Mouse (Mus musculus): ENCODE results near the gene Gltp.
A peak's percentile ranks its signal among the peaks of the same experiment; 100 is the strongest.

Gene Gltp

DNA sequence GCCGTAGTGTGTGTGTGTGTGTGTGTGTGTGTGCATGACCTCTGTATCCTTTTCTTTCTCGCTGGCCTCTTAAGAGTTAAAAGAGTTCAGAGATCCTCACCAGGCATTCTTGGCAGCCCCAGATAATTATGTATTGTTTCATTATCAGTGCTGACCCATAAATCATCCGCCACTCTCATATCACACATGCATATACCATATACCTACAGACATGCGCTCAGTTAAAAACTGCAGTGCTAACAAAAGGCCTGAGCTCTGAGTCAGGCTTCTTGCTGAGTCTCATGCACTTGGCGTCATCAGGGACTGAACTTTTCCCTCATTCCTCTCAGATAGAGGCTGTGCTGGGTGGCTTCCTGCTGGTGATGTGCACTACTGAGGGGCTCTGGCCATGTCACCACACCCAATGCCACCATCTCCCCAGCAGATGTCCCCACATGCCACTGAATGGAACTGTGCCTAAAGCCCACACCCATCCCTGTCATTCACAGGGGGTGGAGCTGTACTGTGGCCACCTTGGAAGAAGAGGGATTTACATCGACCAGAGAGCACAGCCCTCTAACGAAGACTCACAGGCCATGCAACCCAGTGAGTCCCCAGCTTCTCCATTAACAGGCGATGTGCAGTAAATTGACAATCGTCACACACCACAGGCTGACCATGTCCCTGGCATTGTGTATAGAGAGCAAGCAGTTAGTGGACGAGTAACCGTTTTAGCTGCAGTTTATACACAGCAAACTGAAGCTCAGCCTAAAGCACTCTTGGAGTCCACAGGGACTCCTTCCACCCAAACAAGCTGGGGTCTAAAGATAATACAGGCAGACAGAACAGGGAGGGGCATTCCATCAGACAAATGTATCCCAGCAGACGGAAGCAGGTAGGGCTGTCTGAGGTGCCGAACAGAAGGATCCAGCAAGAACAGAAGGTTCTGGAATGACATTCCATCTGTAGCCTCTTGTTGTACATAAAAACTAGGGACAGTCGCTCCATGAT is 11.9 kb upstream of the Gltp start:
- no peak for DNase-seq (ENCODE audit: low spot score)

DNA sequence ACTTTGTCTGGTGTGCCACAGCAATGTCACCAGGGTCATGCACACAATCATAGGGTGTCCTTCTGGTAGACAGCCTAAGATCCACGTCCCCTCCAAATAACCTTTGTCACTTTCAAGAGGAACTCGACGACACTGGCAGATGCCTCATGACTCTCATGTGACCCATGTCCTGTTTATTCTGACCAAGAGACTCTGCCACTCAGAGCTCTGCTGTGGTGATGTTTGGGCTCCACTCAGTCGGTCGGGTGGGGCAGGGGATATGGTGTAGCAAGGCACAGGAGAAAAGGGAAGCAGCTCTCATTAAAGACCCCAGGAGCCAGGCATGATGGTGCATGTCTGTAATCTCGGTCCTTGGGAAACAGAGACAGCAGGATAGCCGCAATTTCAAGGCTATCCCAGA is 8.2 kb upstream of the Gltp start:
- no peak for DNase-seq (ENCODE audit: low spot score)

DNA sequence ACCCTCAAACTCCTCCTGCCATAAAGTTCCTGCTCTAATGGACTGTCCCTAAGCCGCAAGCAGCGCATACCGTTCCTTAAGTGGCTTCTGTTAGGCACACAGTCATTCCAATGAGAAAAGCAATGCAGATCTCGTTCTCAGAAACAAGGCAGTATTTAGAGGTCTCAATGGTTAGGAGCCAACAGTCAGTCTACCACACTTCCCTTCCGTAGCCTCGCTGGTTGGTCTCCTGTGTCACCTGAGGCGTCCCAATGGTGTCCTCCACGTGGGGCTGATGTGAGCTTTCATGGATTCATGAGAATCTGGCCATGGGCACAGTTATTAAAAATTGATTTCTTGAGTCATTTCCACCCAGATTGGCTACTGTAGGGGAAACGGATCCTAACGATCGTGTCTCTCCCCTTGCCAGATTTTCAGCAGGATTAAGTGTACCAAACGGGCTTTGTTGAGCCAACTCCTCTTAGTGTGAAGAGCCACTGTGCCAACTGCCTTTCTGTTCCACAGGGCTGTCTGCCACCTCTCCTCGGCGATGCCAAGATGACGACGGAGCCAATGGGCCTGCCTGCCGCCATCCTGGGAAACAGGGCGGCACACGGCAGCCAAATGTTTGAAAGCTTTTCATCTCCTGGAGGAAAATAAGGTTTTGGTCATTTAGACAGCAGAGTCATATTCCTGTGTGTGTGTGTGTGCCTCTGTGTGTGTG is 7.4 kb upstream of the Gltp start:
- no peak for DNase-seq (ENCODE audit: low spot score)

DNA sequence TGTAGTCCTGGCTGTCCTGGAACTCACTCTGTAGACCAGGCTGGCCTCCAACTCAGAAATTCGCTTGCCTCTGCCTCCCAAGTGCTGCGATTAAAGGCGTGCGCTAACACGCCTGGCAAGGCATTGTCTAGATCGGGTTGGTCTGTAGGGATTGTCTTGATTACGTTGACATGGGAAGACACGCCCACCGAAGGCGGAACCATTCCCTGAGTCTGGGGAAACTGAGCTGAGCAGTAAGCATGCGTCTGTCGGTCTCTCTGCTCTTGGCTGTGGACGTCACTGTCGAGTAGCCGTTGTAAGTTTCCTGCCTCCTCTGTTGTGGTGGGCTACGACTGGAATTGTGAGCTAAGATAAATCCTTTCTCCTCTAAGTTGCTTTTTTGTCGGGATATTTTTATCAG is 6.2 kb upstream of the Gltp start:
- no peak for DNase-seq (ENCODE audit: low spot score)

DNA sequence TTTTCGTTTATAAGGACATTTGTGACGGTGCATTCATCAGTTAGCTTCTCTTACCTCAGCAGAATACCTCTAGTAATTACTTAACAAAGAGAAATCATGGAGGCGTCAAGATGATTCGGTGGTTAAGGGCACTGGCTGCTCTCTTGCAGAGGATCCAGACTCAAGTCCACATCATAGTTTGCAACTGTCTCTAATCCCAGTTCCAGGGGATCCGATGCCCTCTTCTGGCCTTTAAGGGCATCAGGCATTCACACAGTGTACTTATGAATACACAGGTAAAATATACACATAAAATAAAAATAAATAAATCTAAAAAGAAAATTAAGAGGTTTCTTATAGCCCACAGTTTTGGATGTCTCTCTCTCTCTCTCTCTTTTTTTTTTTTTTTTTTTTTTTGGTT is 5.0 kb upstream of the Gltp start:
- DNase-seq (ENCODE audit: low spot score): no peak

DNA sequence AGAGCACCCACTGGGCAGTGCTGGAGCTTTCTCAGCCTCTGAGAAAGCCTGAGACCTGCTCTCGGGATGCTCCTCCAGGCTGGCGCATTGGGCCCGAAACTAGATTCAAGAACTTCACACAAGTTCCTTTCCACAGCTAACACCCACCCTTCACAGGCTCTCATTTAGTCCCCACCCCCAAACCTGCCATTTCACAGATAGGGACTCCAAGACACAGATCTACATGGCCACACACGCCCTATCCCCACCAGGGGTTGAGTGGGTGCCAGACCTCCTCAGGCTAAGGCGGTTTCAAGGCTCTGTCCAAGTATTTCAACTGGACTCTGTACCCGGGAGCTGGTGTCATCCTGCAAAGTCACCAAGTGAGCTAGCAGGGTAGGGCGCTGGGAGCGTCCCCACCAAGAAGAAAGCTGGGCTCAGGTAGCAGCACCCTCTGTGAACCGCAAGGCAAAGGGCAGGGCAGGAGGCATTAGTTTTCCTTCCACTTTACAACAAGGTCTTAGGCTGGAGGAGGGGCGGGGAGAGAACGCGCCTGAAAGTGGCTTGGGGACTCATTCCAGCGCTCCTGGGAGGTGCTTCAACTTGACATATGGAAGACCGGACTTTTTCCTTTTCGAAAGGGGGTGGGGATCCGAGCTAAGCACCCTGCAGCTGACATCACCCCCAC is 951 bp downstream of the Gltp start:
- no peak for DNase-seq (ENCODE audit: low spot score)

DNA sequence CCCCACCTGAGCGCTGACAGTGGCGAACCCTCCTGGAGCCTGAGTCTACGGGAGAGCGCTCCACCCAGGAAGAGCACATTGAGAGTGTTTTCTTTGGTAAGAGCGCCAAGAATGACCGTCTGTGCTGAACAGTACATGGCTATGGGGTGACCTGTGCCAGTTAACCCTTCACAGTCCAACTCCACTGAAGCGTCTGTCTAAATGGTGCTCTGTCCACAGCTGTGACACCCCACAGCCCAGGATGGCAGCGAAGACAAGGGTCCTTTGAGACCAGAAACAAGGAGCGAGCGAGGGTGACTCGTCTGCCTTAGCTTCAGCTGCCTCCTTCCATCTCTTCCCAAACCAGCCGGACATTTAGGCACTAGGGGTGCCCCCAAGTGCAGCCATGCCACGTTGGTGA is 2.1 kb downstream of the Gltp start:
- DNase-seq (ENCODE audit: low spot score): no peak

DNA sequence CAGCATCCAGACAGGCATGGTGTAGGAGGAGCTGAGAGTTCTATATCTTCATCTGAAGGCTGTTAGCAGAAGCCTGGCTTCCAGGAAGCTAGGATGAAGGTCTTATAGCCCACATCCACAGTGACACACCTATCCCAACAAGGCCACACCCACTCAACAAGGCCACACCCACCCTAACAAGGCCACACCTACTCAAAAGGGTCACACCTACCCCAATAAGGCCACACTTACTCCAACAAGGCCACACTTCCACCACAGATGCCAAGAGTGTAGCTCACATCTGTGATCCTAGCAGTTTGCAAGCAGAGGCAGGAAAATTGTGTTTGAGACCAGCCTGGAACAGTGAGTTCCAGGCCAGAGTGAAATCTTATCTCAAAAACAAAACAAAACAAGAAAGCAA is 2.9 kb downstream of the Gltp start:
- DNase-seq (ENCODE audit: low spot score): no peak

DNA sequence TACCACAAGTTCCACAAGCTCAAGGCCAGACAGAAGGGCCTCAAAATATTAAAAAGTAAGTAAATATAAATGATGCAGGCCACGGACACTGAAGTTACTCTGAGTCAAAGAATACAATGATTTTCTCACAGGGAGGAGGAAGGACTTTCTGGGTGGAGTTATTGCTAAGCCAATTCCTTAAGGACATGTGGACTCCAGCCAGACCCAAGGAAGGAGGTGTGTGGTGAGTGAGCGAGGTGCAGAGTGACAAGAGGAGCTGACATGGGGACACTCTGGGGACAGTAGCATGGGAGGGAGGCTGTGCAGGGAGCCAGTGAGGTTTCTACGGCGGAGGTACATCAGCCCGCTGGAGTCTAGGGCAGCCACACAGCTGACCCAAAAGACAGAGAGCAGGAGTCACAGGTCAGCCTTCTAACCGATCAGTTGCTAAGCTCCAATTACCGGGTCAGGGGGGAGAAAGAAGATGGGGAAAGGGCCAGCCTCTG is 4.0 kb downstream of the Gltp start:
- DNase-seq (ENCODE audit: low spot score): no peak

DNA sequence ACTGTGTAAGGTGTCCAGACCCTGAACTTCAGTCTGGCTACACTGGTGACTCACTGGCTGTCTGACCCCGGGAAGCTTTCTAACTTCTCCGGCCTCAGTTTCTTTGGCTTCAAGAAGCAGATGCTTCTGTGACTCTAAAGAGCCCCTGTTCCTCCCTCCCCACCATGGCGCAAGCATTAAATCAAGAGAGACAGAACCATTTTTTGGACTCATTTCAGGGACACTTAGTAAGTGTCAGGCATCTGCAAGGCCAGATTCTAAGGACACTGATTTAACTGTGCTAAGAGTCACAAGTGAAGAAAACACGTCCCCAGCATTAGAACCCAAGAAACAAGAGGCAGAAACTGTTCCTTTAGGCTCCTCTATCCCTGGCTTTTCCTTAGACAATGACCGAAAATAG is 4.8 kb downstream of the Gltp start:
- no peak for DNase-seq (ENCODE audit: low spot score)

DNA sequence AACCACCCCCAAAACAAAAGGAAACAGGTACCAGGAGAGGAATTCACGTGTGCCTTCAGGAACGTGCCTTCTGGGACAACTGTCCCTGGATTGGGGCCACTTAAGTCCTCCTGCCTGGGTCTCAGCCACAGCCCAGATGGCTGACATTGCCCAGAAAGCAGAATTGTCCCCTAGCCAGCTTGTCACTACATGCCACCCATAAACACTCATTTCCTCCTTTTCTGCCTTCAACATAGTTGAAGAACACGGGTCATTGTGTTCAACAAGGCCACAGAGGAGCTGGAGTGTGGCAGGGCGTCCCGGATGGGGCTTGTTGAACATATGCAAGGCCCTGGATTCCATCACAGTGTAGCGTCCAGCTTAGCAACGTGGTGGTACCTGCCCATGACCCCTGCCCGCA is 9.1 kb downstream of the Gltp start:
- no peak for DNase-seq (ENCODE audit: low spot score)

DNA sequence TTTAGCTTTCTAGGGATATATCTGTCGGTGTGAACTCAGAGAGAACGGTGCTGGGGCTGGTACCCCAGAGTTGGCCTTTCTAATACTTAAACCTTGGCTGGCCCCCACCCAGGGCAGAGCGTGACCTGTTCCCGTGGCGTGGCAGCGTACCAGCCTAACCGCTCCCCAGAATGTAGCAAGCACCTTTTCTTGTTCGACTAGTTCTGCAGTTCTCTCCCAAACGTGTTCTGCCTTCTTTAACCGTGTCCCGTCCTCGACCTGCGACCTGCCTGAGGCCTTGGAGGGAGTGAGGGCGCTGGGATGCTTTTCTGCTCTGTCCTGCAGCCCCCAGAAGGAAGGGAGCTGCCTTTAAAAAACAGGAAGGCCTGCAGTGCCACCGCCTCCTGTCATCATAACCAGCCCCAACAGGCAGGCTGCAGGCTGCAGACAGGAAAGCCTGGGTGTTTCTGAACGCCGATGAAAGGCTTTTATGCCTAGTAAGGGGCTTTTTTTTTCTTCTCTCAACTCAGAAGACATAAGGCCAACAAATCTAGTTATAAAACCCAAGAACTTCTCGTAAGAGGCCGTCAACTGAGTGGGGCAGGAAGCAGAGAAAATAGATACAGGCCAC is 10.0 kb downstream of the Gltp start:
- peak; percentile 48 for DNase-seq (ENCODE audit: low spot score)

DNA sequence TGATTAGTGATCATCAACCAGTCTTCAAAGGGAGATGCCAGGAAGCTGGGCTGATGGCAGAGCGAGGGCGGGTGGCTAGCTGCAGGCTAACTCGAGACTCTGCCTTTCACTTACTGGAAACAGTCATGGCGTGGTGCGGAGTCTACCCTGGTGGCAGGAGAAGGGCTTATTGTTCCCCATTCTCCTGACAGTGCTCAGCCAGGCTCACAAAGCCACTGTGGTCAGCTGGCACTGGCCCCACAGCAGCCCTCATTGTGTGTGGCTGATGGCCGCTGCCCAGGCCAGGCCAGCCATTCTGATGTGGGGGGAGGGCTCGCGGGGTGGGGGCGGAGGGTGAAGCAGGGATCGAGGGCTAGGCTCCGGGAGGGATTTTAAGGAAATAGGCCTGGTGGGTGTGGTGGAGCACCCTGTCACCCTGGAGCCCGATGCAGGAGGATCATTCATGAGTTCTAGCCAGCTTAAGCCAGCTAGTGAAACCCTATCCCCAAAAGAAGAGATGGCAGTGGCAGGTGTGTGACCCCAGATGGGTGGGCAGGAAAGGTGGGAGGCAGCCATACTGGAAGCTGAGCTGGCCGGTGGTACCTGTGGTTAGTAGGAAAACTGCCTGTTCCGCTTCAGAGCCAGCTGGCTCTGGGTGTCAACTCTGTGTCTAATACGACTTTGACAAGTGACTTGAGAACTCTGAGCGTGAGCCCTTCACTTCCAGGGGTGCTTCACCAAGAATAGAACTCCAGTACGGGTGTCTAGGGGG is 10.8 kb downstream of the Gltp start:
- no peak for DNase-seq (ENCODE audit: low spot score)

DNA sequence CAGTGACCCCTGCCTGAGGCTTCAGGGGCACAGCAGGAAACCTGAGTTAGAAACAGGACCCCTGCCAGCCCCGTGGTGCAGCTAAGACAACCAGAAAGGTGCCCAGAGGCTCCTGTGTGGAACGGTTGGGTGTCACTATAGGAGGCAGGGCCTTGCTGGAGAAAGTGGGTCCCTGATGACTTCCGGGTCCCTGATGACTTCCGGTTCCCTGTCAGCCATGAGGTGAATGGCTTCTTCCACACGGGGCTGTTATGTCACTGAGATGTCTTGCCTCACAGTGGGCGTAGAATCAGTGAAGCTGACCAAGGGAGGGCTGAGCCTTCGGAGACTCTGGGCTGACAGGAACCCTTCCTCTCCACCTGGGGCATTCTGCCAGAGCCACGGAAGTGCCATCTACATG is 16.2 kb downstream of the Gltp start:
- no peak for DNase-seq (ENCODE audit: low spot score)

DNA sequence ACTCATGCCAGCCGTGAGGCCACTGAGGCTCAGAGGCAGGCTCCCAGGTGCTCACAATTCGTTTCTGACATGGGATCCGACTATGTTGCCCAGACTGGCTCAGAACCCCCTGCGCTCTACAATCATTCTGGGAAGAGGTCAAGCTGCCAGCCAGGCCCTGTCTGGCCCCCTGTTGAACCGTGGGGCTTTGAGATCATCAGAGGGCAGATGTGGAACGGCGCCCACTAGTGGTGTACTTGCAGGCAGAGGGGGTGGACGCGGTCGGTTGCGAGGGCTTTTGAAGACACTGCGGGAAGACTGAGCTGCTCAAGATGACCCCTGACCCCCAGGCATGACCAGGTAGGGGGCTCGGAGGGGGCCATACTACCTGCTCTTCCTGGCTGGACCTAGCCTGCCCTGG is 17.7 kb downstream of the Gltp start:
- no peak for DNase-seq (ENCODE audit: low spot score)

DNA sequence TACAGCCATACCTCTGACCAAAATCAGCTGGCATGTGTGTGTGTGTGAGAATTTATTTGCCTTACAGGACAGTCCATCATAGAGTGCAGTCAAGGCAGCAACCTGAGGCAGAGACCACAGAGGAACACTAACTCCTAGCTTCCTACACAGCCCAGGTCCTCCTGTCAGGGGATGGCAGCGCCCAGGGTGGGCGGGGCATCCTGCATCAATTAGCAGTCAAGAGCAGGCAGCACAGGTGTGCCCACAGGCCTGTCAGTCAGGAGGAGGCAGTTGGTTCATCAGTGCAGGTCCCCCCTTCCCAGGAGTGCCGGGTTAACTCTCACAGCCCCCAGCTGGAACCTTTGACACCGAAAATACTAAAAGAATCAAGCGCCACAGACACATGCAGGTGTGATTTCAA is 21.8 kb downstream of the Gltp start:
- DNase-seq (ENCODE audit: low spot score): no peak

DNA sequence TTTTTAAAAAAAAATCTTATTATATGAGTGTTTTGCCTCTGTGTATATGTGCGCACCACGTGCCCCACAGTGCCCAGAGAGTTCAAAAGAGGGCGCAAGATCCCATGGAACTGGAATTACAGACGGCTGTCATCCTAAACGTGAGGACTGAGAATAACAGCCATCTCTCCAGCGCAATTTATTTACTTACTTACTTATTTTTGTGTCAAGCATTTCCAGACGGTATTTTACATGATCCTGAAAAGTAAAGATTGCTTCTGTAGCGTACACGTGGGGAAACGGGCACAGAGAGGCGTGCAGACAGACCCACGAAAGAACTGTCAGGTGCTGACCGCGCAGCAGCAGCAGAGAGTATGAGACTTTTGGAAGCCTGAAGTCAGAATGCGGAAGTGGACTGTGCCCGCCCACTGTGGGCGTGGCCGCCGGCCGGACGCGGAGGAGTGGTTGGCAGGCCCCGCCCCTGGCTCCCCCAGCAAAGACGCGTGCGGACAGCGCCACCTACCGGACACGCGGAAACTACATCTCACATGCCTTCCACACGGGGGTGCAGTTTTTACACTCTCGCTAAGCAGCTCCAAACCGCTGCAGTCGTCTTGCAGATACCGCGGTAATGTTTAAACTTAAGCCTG is 23.4 kb downstream of the Gltp start:
- DNase-seq (ENCODE audit: low spot score): peak; percentile 100

DNA sequence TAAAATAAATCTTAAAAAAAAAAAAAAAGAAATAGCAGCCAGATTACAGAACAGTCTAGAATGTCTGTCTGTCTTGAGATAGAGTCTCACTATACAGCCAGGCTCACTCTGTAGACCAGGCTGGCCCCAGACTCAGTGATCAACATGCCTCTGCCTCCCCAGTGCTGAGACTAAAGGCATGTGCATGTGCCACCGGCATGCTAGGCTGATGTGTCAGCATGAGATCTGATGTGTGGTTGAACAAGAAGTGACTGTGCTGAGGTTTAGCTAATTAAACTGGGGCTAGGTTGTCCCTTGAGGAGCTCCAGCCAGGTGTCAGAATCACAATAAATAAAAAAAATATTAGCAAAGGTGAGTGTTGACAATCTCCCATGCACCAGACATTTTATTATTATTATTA is 24.1 kb downstream of the Gltp start:
- DNase-seq (ENCODE audit: low spot score): no peak

DNA sequence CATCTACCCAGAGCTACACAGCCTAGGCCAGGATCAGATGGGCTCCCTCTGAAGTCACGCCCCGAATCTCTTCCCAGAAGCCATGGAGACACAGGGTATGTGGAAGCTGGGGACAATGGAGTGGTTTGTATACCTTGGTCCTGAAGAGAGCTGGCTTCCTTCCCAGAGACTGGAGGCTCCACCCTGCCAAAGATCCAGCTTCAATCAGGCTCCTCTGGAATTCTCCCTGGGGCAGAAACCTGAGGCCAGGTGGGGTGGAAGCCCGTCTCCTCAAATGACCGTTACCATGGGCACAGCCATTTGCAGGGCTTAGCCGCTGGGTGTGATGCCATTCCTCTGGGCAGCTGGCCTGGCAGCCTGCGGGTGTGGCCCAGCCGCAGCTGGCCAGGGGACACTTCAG is 26.0 kb downstream of the Gltp start:
- no peak for DNase-seq (ENCODE audit: low spot score)

DNA sequence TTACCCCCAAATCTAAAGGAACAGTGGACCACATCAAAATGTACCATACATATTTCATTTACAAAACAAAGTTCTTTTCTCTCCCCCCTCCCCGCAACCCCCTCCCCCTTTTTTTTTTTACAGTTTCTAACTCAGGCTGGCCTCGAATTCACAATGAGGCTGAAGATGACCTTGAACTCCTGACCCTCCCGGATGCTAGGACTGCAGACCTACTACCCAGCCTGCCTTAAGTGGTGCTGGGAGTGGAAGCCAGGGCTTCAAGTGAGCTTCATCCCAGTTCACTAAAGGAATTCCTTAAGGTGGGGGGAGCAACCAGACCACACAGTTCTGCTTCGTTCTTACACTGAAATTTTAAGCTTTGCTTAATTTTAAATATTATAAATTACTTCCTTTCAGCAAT is 26.6 kb downstream of the Gltp start:
- DNase-seq (ENCODE audit: low spot score): no peak

DNA sequence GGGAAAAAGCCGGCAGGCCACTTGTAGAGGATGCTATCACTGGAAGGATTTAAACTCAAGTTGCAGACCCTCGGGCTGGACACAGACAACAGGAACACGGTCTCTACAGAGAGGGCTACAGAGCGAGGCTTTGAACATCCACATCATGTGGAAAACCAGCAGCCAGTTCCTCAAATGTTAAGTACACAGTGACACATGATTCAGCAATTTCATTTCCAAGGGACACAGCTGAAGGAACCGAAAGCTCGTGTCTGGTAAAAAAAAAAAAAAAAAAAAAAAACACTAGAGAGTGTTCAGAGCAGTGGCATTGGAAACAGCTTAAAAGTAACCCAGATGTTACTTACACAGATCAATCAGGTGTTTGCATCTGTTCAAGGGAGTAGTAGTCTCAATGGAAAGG is 29.8 kb downstream of the Gltp start:
- no peak for DNase-seq (ENCODE audit: low spot score)

Data from urinary bladder, postnatal 25 days (tissue).